Mouse (Mus musculus) B cell, adult 2 months (primary cell): ENCODE results near the gene Rcor3.
A peak's percentile ranks its signal among the peaks of the same experiment; 100 is the strongest.

Experiments used
- DNase-seq, 2 experiments: peaks; one replicate each; pipeline ENCODE4 v3.0.0; 2022

Rcor3 gene

GRCm38 (mm10) chr1:192092879-192093660, 44.8 kb downstream of the Rcor3 start:
- DNase-seq = peak; percentile 87 to 91

DNA sequence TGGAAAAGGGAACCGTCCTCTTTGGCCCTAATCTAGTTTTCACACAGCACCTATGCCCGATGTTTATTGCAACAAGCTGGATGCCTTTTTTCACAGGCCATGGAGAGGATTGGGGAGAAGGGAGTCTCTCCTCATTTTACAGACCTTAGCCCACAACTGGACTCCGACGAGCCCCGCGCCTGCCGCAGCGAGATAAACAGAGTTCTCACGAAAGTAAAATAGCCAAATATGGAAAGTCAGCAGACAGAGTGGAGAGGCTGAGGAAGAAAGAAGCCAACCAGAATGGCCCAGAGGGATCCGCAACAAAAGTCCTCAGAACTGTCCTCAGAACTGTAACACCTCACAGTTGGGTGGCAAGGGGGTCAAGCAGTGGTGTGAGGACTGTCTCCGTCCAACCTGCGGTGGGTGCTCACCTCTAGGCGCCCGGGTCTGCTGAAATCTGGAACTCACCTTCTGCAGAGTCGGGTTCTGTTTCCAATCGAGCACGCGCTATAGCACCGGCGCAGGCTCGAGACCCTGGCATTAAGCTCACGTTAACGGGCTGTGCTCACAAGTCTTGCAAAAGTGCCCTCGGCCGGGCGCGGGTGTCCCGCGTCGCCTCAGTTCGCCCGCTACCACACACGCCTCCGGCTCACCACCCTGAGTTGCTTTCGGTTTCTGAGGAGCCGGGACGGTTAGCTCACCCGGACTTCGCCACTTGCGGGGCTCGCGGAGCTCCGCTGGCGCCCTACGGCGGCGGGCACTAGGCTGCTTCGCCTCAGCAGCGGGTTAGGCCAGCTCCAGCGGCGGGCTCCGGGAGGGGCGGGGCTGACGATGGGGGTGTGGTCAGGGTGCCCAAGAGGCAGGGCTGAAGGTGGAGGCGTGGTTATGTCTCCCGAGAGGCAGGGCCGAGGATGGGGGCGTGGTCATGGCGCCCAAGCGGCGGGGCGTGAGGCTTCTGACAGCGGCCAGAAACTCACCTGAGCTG, 45.8 kb downstream of the Rcor3 start, which contains the start of gene Traf5:
Gene Traf5 (minus strand): TSS at position 754 of the 967 bp plus-strand sequence.
- DNase-seq = peak; percentile 99

DNA sequence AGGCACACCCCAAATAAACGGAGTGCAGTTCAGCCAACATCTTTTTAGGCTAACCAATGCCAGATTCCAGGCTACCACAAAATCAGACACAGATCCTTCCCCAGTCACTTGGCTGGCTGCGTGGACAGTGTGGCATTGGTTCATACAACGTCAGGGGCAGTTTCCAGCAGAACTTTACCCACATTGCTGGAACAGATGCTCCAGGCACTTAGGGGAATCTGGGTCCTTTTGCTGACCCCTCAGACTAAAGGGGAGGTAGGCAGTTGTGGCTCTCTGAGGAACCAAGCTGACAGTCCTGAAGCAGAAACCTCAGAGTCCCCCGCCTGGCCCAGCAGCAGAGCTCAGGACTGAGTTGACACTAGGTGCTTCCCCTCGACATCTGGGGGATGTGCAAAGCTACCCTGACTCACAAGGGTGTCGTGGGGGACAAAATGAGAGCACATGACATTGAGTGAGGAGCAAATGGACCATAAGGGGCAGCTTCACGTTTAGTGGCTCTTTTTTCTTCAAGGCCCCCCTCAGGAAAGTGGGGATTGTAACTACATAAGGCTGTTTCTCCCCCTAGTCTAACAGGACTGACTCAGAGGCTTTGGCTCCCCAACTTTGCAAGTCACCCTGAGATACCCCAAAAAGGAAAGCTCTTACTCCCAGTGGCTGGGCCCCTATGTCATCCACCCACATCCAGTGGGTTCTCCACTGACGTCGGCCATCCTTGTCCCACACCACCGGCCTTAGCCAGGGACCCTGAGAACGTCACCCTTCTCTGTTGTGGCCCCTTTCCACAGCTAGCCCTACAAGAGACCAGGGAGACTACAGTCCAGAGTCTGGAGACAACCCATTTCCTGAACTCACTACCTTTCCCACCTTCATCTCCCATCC, 46.9 kb downstream of the Rcor3 start:
- peak; percentile 58 to 61 for DNase-seq

GRCm38 (mm10) chr1:192090281-192090680, 47.6 kb downstream of the Rcor3 start:
- DNase-seq = no peak

DNA sequence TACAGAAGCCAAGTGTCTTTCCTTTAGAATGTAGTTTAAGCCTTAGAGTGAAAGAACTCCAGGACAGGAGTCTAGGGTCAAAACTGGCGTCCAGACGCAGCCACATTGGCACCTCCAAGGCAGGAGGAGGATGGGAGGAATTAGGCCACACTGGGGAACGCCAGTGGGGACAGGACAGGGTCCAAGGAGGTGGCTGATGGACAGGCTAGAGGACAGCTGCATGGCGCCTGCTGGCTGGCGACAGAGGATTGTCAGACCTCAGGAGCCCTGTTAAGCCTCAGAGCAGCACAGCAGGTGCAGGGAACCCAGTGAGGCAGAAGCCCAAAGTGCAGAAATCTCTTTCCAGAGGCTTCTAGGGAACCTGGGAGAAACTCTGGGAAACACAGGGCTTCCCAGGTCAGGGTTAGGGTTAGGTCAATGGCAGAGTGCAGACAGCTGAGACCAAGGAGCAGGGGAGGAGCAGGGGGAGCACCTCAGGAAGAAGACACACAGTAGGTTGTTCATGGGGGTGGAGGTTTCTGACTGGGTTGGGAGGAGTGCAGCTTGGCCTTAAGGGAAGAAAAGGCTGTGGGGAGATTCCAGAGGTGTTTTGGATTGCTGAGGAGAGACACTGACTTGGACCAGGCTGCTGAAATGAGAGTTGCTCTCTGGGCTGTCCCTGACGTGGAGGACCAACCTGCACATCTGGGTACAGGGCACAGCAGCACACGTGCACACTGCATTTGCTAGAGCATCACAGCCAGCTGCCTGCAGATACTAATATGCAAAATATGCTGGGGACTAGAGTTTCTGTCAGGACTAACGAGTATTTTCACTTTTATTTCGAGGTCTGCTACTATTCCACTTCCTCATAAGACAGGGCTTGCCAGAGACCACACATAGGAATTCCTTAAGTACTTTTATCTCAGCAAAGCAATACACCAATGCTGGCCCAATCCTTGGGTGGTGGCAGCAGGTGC, 48.4 kb downstream of the Rcor3 start:
- DNase-seq = peak; percentile 64 to 65

- no peak for DNase-seq
These were observed 49.9 kb downstream of the Rcor3 start for GRCm38 (mm10) chr1:192088011-192088410.

GRCm38 (mm10) chr1:192087098-192087497, 50.8 kb downstream of the Rcor3 start:
- DNase-seq = no peak

GRCm38 (mm10) chr1:192086279-192087037, 51.4 kb downstream of the Rcor3 start:
- DNase-seq = peak; percentile 66 to 68

- DNase-seq = no peak
These were observed 52.6 kb downstream of the Rcor3 start for GRCm38 (mm10) chr1:192085218-192085617.

GRCm38 (mm10) chr1:192082646-192083045, 55.2 kb downstream of the Rcor3 start:
- no peak for DNase-seq

- DNase-seq = no peak
These were observed 56.7 kb downstream of the Rcor3 start for GRCm38 (mm10) chr1:192081129-192081528.

- DNase-seq = no peak
These were observed 58.7 kb downstream of the Rcor3 start for GRCm38 (mm10) chr1:192079121-192079520.

DNA sequence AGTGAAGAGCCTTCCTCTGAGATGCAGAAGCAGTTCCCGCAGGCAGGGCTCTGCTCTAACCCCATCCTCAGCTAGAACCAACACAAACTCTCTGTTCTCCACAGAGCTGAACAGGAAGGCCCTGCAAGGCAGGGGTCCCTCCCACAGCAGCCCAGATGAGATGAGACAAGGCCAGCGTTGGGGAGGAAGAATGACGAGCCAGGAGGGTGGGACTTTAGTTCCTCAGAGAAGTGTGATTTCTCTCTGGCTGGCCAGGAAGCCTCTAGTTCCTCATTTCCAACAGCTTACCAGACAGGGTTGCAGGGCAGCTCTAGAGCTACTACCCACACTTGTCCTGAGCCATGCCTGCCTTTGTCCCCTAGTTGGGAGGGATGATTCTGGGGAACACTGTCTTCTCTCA, 59.5 kb downstream of the Rcor3 start:
- peak; percentile 77 to 83 for DNase-seq

DNA sequence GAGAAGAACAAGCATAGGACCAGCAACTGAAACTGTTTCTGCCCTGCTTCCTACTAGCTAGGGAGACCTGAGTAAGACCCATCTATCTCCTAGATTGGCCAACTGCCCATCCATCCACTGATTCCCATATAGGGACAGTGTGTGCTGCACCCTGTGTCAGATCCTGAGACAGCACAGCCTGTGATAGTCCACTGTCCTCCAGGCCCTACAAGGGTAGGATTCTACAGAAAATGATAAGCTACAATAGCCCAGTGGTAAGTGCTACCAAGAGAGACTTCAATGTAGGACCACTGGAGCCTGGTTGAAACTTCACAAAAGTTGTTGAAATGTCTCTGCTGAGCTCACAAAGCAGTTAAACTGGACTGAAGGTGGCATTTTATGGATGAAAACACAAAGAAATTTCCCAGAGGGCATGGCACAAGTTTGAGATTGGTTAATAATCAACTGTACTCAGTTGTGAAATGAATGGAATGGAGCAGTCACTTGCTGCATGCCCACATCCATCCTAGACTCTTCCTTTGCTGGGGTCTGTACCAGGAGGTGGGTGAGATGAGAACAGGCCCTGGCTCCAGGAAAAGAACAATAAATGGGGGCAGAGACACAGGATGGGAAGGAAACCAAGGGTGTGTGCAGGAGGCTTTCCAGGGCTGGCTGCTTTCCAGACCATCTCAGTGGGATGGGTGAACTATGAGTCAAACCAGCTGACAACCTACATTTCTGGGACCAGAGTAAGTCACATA, 60.9 kb downstream of the Rcor3 start:
- no peak for DNase-seq

- DNase-seq = no peak
These were observed 61.8 kb downstream of the Rcor3 start for GRCm38 (mm10) chr1:192076101-192076500.

DNA sequence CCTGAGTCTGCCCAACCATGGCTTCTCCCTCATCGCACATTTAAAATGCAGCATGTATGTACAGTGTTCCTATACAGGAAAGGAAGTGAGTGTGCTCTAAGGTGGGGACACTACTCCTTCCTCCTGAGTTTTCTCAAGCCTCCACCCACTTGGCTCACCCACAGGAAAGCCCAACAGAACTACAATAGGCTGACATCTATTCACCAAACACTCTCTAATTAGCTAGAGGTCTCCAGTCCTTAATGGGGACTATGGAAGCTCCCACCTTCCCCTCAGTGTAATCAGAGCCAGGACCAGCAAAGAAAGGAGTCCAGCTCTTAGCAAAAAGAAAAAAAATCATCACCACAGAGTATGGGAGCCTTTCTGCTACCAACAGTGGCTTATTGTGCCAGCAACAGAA, 63.0 kb downstream of the Rcor3 start:
- no peak for DNase-seq

DNA sequence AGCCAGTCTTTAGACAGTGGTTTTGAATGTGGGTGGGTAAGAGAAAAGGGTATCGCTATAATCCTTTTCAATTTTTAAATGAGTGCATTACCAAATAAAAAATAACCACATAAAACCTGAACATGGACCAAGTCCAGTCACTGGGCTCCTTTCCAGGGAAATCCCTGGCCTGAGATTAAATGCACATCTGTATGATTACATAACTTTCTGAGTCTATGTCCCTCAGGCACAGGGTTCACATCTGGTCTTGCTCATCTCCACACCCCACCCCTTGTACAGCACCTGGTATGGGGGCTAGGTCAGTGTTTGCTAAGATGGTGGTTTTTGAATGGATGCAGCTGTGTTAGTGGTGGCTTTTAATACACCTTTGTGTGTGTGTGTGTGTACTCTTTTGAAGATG, 65.4 kb downstream of the Rcor3 start:
- no peak for DNase-seq

- DNase-seq = no peak
These were observed 67.2 kb downstream of the Rcor3 start for GRCm38 (mm10) chr1:192070618-192071051.

GRCm38 (mm10) chr1:192069971-192070591, 67.8 kb downstream of the Rcor3 start:
- DNase-seq = no peak
